Mouse (Mus musculus) kidney, postnatal 14 days (tissue): ENCODE measurements at regions not wholly inside any gene's neighbourhood (a gene's known extent, or its start where the extent isn't known, plus 50 kb on each side); places are given as distances from the start of the nearest gene placed in this dataset.
A peak's percentile ranks its signal among the peaks of the same experiment; 100 is the strongest.

Source experiments
- DNase-seq: peaks from one replicate; pipeline ENCODE4 v3.0.0; 2022; ENCODE audit warnings: mixed read lengths

DNA sequence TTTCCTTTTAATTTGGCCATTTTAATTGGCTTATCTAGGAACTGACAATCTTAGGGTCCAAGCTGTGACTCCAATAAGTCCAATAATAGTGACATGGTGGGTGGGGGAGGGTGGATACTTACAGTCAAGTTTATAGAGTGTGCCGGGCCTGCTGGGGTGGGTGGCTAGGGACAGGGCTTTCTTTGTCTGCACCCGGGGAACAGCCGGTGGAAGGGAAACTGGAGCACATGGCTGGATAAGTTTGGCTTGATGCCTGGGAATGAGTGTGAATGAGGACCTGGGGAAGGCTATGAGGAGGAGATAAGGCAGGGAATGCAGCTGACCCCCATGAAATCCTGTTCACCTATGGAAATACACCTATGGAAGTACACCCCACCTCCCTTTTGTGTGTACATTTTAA lies 81.7 kb upstream of the Cers4 start:
- no peak for DNase-seq

DNA sequence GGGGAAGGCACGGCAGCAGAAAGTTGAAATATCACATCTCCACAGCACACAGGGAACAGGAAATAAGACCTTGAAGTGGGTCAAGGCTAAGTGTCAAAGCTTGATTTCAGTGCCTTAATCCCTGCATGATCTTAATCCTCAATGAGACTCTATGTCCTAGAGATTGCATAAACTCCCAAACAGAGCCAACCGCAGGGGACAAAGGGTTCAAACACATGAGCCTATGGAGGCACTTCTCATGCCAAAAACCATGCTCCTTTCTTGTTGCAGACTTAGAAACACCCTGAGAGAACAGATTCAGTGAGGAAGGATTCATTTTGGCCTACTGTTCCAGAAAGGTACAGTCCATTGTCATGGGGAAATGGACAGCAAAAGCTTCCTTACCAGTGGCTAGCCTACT lies 81.0 kb upstream of the Cers4 start:
- no peak for DNase-seq

GRCm38 (mm10) chr8:4413206-4413605 lies 79.6 kb upstream of the Cers4 start:
- peak; percentile 53 for DNase-seq

GRCm38 (mm10) chr8:4413764-4414163 lies 79.1 kb upstream of the Cers4 start:
- no peak for DNase-seq

GRCm38 (mm10) chr8:4417141-4417540 lies 75.7 kb upstream of the Cers4 start:
- DNase-seq: no peak

DNA sequence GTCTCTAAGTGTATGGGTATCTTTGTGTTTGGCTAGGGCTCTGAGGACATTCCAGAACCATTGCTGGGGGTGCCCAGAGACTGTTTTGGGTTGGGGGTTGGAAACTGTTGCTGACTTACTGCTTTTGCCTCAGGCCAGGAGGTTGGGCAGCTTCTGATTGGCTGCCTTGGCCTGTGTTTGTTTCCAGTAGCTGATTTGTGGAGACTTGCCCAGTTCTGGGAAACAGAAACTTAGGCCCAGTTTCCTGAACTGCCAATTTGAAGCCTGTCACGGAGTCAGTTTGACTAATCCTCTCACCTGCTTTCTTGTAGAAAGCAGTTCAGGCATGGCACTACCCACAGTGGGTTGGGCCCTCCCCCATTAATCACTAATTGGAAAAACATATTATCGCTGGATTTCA lies 59.7 kb upstream of the Cers4 start:
- DNase-seq: no peak

DNA sequence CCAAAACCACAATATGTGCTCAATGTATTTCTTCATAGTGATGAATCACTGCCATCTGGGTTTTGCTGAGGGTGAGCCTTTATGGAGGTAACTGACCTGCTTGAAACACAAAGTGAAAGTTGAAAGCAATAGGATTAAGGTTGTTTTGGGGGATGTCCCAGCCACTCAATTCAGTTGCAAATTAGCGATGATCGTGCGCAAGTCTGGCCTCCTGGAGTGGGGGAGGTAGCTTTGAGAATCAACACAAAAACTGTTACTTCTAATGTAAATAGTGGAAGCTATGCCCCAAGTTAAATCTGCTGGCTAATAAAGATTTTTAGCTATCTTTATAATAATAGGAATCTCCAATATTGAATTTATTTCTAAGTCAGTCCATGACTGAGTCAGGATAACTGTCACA lies 56.3 kb upstream of the Cers4 start:
- DNase-seq: no peak
